14 mouse cellular contexts compared by ENCODE assay signal in genomic region chr4:35322432-35323173, GRCm38 (mm10).
"Had no signal": no experiment of that assay in that cellular context is flagged by ENCODE, and none has a peak within 500 bp of the region (broad histone marks: within the 10 kb centered on the region; RNA-seq: fewer than 3 reads in every experiment).

No protein-coding gene starts in this region.

- H3K27me3 ChIP-seq: megakaryocyte, embryonic 14.5 days; midbrain, embryonic 12.5 days had no signal

- H3K36me3 ChIP-seq: limb, embryonic 10.5 days; midbrain, embryonic 12.5 days had no signal

- H3K9ac ChIP-seq: midbrain, embryonic 12.5 days had no signal

- H3K9me3 ChIP-seq: limb, embryonic 10.5 days; midbrain, embryonic 12.5 days had no signal

- H3K4me2 ChIP-seq: midbrain, embryonic 12.5 days had no signal

- H3K4me3 ChIP-seq: layer of hippocampus, adult 2 months; left cerebral cortex, adult 2 months; limb, embryonic 10.5 days; megakaryocyte, embryonic 14.5 days; midbrain, embryonic 12.5 days had no signal

- DNase-seq: kidney, adult 11 months; kidney, adult 9 months; kidney, postnatal 36 days; lung, adult 2 months; lung, postnatal 4 days; right cerebral cortex, postnatal 14 days had no signal

- H3K27ac ChIP-seq: kidney, postnatal 0 days; layer of hippocampus, adult 2 months; left cerebral cortex, adult 2 months; limb, embryonic 10.5 days; midbrain, embryonic 12.5 days had no signal

- H3K4me1 ChIP-seq: limb, embryonic 10.5 days; megakaryocyte, embryonic 14.5 days; midbrain, embryonic 12.5 days had no signal

- ATAC-seq: inflammation-experienced regulatory T-cells, adult 6 months; lung, postnatal 0 days had no signal
